Mouse (Mus musculus) cortical plate, adult 2 months (tissue): ENCODE measurements around the gene Cbx5.

Experiments used
- CTCF ChIP-seq: fragments of 200-500 bp; IDR thresholded peaks from 2 replicates; pipeline ENCODE4 v1.5.1; 2011; ENCODE audit warnings: mild to moderate bottlenecking, control low read depth, low read length; ENCODE audit not compliant: insufficient read depth; ENCODE audit errors: extremely low read depth
- POLR2A ChIP-seq: fragments of 200-500 bp; IDR thresholded peaks from 2 replicates; pipeline ENCODE4 v1.6.1; 2011; ENCODE audit warnings: mild to moderate bottlenecking, low read length, control low read depth; ENCODE audit not compliant: insufficient read depth; ENCODE audit errors: extremely low read depth

DNA sequence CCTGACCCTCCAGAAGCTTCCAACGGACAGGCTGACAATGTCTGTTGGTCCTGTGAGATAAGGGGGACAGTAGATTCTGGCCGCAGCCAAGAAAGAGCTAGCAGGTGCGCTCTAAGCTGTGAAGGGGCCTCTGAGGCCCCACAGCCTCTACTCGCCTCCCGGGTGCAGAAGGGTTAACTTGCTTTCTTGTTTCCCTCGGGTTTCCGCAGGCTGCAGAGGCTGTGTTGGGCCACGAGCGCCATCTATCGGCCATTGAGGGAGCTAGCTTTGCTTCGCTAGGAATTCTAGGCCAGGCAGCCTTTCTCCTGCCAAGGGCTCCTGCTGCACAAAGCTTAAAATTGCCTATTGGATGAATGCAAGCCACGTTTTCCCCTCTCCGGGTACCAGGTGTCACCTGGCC, 74.2 kb downstream of the Cbx5 start:
- TF ChIP-seq CTCF (peak; percentile 95), POLR2A (no peak)
